Mouse (Mus musculus): Measurements from ENCODE around the gene Dydc1. TPM values are rescaled to one million over a fixed set of nuclear protein-coding genes. Genes with fewer than 3 reads are reported as not detected.

Dydc1 gene
- polyA plus RNA-seq, 1 experiment from 2014 or later, result 0.63 TPM

Other genes with a start within 250 kb of the Dydc1 start
- 1.4 and 1.5 TPM in 2 replicates for gene Sh2d4b, start 179.6 kb upstream of the Dydc1 start, polyA plus RNA-seq (2014; fragmentation: Nextera tagmentation; extraction: Ambion mirVana)
- 96.5 and 105 TPM in 2 replicates for gene Tspan14, start 106.1 kb upstream of the Dydc1 start, polyA plus RNA-seq (2014; fragmentation: Nextera tagmentation; extraction: Ambion mirVana)
- gene Fam213a, start 59.1 kb upstream of the Dydc1 start, polyA plus RNA-seq (2014; fragmentation: Nextera tagmentation; extraction: Ambion mirVana), result 54.9 and 65.8 TPM in 2 replicates
- gene Dydc2, start 3.7 kb upstream of the Dydc1 start, polyA plus RNA-seq (2014; fragmentation: Nextera tagmentation; extraction: Ambion mirVana), result 0.32 and 0.93 TPM in 2 replicates
- not detected in 2 replicates for gene Mat1a, start 32.1 kb downstream of the Dydc1 start, polyA plus RNA-seq (2014; fragmentation: Nextera tagmentation; extraction: Ambion mirVana)
- not detected in 2 replicates for gene Sftpa1, start 58.9 kb downstream of the Dydc1 start, polyA plus RNA-seq (2014; fragmentation: Nextera tagmentation; extraction: Ambion mirVana)
- not detected in 2 replicates for gene Mbl1, start 78.5 kb downstream of the Dydc1 start, polyA plus RNA-seq (2014; fragmentation: Nextera tagmentation; extraction: Ambion mirVana)
- gene Sftpd, start 112.2 kb downstream of the Dydc1 start, polyA plus RNA-seq (2014; fragmentation: Nextera tagmentation; extraction: Ambion mirVana), result not detected in 2 replicates
- 0.11 TPM in 1 of 2 replicates, not detected in the other for gene Gm2832, start 205.9 kb downstream of the Dydc1 start, polyA plus RNA-seq (2014; fragmentation: Nextera tagmentation; extraction: Ambion mirVana)